27 mouse cellular contexts compared by ENCODE assay signal in the genomic region with DNA sequence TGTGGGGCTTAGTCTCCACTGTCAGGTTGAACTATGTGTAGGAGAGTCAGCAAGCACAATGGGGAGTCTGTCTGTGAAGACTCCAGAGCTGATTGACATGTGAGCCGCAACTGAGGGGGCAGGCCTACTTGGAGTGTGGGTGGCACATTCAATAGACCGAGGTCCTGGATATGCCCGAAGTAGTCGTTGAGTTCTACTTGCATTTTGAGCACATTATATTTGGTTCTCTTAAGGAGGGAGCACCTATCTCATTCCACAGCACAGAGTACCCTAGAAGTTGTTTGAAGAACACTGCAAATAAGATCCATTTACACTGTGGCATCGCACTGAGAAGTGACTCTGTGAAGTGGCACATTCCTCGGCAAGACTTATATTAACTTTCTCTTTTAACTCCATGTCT. TPM values are rescaled to one million over a fixed set of nuclear protein-coding genes. Genes with fewer than 3 reads are reported as not detected.
DNase-seq lines count a peak whose midpoint lies in the region; ATAC-seq and TF ChIP-seq lines count a peak whose summit lies in the region.
"Had no signal": no experiment of that assay in that cellular context is flagged by ENCODE, and none has a peak within 500 bp of the region (broad histone marks: within the 10 kb centered on the region; RNA-seq: fewer than 3 reads in every experiment).

No protein-coding gene starts in this region.

- TF ChIP-seq POLR2A in lung, adult 2 months (IDR thresholded peaks at IDR 0.05; ENCODE audit: borderline replicate concordance, extremely low read depth, low read depth, low read length) = no peak

- no peaks in the 10 kb centered on the region for H3K27me3 ChIP-seq in heart, embryonic 10.5 days (ENCODE audit: insufficient read depth, poor library complexity, severe bottlenecking)
- H3K27me3 ChIP-seq in lung, embryonic 14.5 days (ENCODE audit: insufficient read depth, low read length) = no peaks in the 10 kb centered on the region
- H3K27me3 ChIP-seq: embryonic facial prominence, embryonic 13.5 days; forebrain, embryonic 12.5 days; forebrain, embryonic 15.5 days; heart, embryonic 12.5 days had no signal

- DNase-seq in heart, embryonic 10.5 days (ENCODE audit: low spot score) = no peak
- DNase-seq in heart, adult 18-20 months = no peak
- DNase-seq in lung, embryonic 14.5 days = peak; percentile 60
- no peak for DNase-seq in lung, adult 2 months
- DNase-seq in lung, postnatal 10 days = peak; percentile 35
- DNase-seq in lung, postnatal 4 days = peak; percentile 35 to 68
- no peak for DNase-seq in spleen, postnatal 36 days (ENCODE audit: low spot score in 2 of 2)
- DNase-seq in cerebellum, adult 11 months = no peak
- DNase-seq: adrenal gland, adult 8-10 months; adrenal gland, postnatal 25 days; cerebellum, adult 2 months; cerebellum, adult 9-11 months; cerebellum, postnatal 25 days; embryo, embryonic 11 days; gastrocnemius, postnatal 25 days; heart, adult 2 months; heart, postnatal 14 days; heart, postnatal 4 days had no signal

- no peak overlapping the region for H3K9ac ChIP-seq in lung, embryonic 14.5 days
- H3K9ac ChIP-seq: embryonic facial prominence, embryonic 13.5 days; forebrain, embryonic 12.5 days; forebrain, embryonic 15.5 days; heart, embryonic 12.5 days; hindbrain, embryonic 14.5 days had no signal

- H3K4me2 ChIP-seq in lung, embryonic 14.5 days = no peak overlapping the region
- H3K4me2 ChIP-seq: embryonic facial prominence, embryonic 13.5 days; forebrain, embryonic 12.5 days; forebrain, embryonic 15.5 days; heart, embryonic 12.5 days; hindbrain, embryonic 14.5 days had no signal

- ATAC-seq in lung, embryonic 14.5 days (ENCODE audit: insufficient read depth) = peak; percentile 85
- ATAC-seq: activated CD4-positive, CD25-positive, alpha-beta regulatory T cell, adult 4 months; forebrain, embryonic 15.5 days; hindbrain, postnatal 0 days had no signal

- H3K36me3 ChIP-seq in heart, embryonic 10.5 days = no peaks in the 10 kb centered on the region
- no peaks in the 10 kb centered on the region for H3K36me3 ChIP-seq in lung, embryonic 14.5 days (ENCODE audit: insufficient read depth)
- H3K36me3 ChIP-seq: embryonic facial prominence, embryonic 10.5 days; embryonic facial prominence, embryonic 13.5 days; forebrain, embryonic 12.5 days; forebrain, embryonic 15.5 days; heart, embryonic 12.5 days had no signal

- H3K27ac ChIP-seq in heart, embryonic 10.5 days = peak overlapping the region; percentile 85
- H3K27ac ChIP-seq in lung, embryonic 14.5 days (ENCODE audit: low read depth) = peak overlapping the region; percentile 78
- H3K27ac ChIP-seq: embryonic facial prominence, embryonic 10.5 days; embryonic facial prominence, embryonic 13.5 days; forebrain, embryonic 12.5 days; forebrain, embryonic 15.5 days; heart, adult 2 months; hindbrain, embryonic 14.5 days; hindbrain, postnatal 0 days had no signal

- no peak overlapping the region for H3K4me3 ChIP-seq in heart, embryonic 10.5 days
- no peak overlapping the region for H3K4me3 ChIP-seq in lung, embryonic 14.5 days (ENCODE audit: low read depth, low read length)
- no peak overlapping the region for H3K4me3 ChIP-seq in lung, adult 2 months (replicated peaks; ENCODE audit: extremely low read depth, low read depth, low read length)
- H3K4me3 ChIP-seq: embryonic facial prominence, embryonic 10.5 days; embryonic facial prominence, embryonic 13.5 days; erythroblast, embryonic 14.5 days; forebrain, embryonic 12.5 days; forebrain, embryonic 15.5 days; heart, adult 2 months; heart, embryonic 12.5 days had no signal

- H3K9me3 ChIP-seq in heart, embryonic 10.5 days = no peaks in the 10 kb centered on the region
- H3K9me3 ChIP-seq in lung, embryonic 14.5 days (ENCODE audit: low read depth, low read length) = no peaks in the 10 kb centered on the region
- H3K9me3 ChIP-seq: embryonic facial prominence, embryonic 10.5 days; embryonic facial prominence, embryonic 13.5 days; forebrain, embryonic 12.5 days; forebrain, embryonic 15.5 days; heart, embryonic 12.5 days had no signal

- WGBS in heart, embryonic 10.5 days = 79% methylated on average over 6 of the region's 6 CpGs
- 64% methylated on average over 6 of the region's 6 CpGs for WGBS in lung, embryonic 14.5 days
- 63% methylated on average over 6 of the region's 6 CpGs for WGBS in lung, adult 2 months

- TF ChIP-seq CTCF in lung, embryonic 14.5 days (IDR thresholded peaks at IDR 0.05; ENCODE audit: low read depth) = no peak
- no peak for TF ChIP-seq CTCF in lung, adult 2 months (IDR thresholded peaks at IDR 0.05; ENCODE audit: insufficient read depth, low read length)

- peaks cover 47% of the 10 kb centered on the region for H3K4me1 ChIP-seq in heart, embryonic 10.5 days
- peaks cover 11% of the 10 kb centered on the region for H3K4me1 ChIP-seq in lung, embryonic 14.5 days (ENCODE audit: insufficient read depth)
- H3K4me1 ChIP-seq in lung, adult 2 months (ENCODE audit: control insufficient read depth, insufficient read depth, low read length) = peaks cover 2% of the 10 kb centered on the region; the same call in 1 of the 2 replicates
- H3K4me1 ChIP-seq: forebrain, embryonic 12.5 days; forebrain, embryonic 15.5 days had no signal

RNA-seq across cellular contexts. Expression of a gene that starts 45.1 kb away (rescaled TPM):
- polyA plus RNA-seq in heart, embryonic 10.5 days (2016; fragmentation: Nextera tagmentation; extraction: Ambion mirVana) = 58.3 and 65.9 TPM in 2 replicates
- 10 to 100 TPM; 28.0 to 31.6 TPM for total RNA-seq in heart, adult 18-20 months (2021)
- 90.2 and 93.2 TPM in 2 replicates for polyA plus RNA-seq in lung, embryonic 14.5 days (2014; fragmentation: Nextera tagmentation; extraction: Ambion mirVana)
- polyA plus RNA-seq in lung, adult 2 months (2012; rRNA removed) = 32.3 and 37.9 TPM in 2 replicates
- polyA plus RNA-seq: erythroblast, embryonic 14.5 days had no signal

Comparison
In these comparisons a context has a peak if more than half of its experiments do, and no peak if none do; other contexts are left out.
1. DNase-seq: peak in lung, embryonic 14.5 days (single experiment), lung, postnatal 10 days (single experiment) and lung, postnatal 4 days (2 of 2); none in heart, embryonic 10.5 days (single experiment), heart, adult 18-20 months (0 of 2), lung, adult 2 months (single experiment), spleen, postnatal 36 days (0 of 2) and cerebellum, adult 11 months (single experiment).